Mouse (Mus musculus) liver, embryonic 13.5 days (tissue): ENCODE measurements around the gene Eml4. TPM values are rescaled to one million over a fixed set of nuclear protein-coding genes. Genes with fewer than 3 reads are reported as not detected.

Experiments used
- ATAC-seq: fragments of 200-750 bp; cut with Nextera tagmentation; 2 replicates; pipeline ENCODE4 v1.8.0; 2017; ENCODE audit warnings: low read depth, mild to moderate bottlenecking, moderate number of reproducible peaks, moderate library complexity
- DNase-seq: peaks from one replicate; pipeline ENCODE4 v3.0.0; 2022
- H3K27ac ChIP-seq: fragments of 300-500 bp; sonication (generic); 2 replicates; pipeline ENCODE4 v1.5.1; 2015; ENCODE audit warnings: moderate library complexity, mild to moderate bottlenecking, inconsistent platforms
- H3K27me3 ChIP-seq: fragments of 300-500 bp; sonication (generic); 2 replicates; pipeline ENCODE4 v1.6.1; 2015; ENCODE audit warnings: mild to moderate bottlenecking, inconsistent platforms
- H3K36me3 ChIP-seq: fragments of 300-500 bp; sonication (generic); 2 replicates; pipeline ENCODE4 v1.6.1; 2015; ENCODE audit warnings: mild to moderate bottlenecking, inconsistent platforms
- H3K4me1 ChIP-seq: fragments of 300-500 bp; sonication (generic); replicated peaks from 2 replicates; pipeline ENCODE4 v1.6.1; 2015; ENCODE audit warnings: inconsistent platforms
- H3K4me2 ChIP-seq: fragments of 300-500 bp; sonication (generic); 2 replicates; pipeline ENCODE4 v1.6.1; 2015; ENCODE audit warnings: inconsistent platforms, mild to moderate bottlenecking, moderate library complexity
- H3K4me3 ChIP-seq: fragments of 300-500 bp; sonication (generic); replicated peaks from 2 replicates; pipeline ENCODE4 v1.5.1; 2015; ENCODE audit warnings: mild to moderate bottlenecking, inconsistent platforms
- H3K9ac ChIP-seq: fragments of 300-500 bp; sonication (generic); 2 replicates; pipeline ENCODE4 v1.6.1; 2015; ENCODE audit warnings: mild to moderate bottlenecking, inconsistent platforms
- H3K9me3 ChIP-seq: fragments of 300-500 bp; sonication (generic); replicated peaks from 2 replicates; pipeline ENCODE4 v1.6.1; 2016; ENCODE audit warnings: inconsistent platforms
- WGBS: fragments of 180-500 bp; shearing (Covaris S2); methylation state at CpG from one replicate; pipeline ENCODE4 v1.1.7; 2015; ENCODE audit not compliant: insufficient replicate concordance; 5-methylcytosine and 5-hydroxymethylcytosine counted together
- polyA plus RNA-seq: library from polyadenylated mRNA; unstranded; fragments of >200 nt; fragmentation: Nextera tagmentation; extraction: Ambion mirVana; gene quantifications from 2 replicates; pipeline ENCODE4 v1.2.1, GENCODE M21; 2015

Eml4 gene
- 5.4 and 7.1 TPM in 2 replicates for polyA plus RNA-seq

GRCm38 (mm10) chr17:83350379-83351091 is at the start of gene Eml4:
Gene Eml4, plus strand, starts transcription at chr17:83350931.
- WGBS = 3% methylated on average over 48 of the region's 62 CpGs
- Histone ChIP-seq H3K9me3 (no peaks in the 10 kb centered on the region), H3K9ac (peak within 1 kb of the TSS; percentile 86), H3K4me1 (peaks cover 45% of the 10 kb centered on the region), H3K4me3 (peak within 1 kb of the TSS; percentile 80), H3K36me3 (no peaks in the 10 kb centered on the region), H3K27me3 (peaks cover 14% of the 10 kb centered on the region; the same call in 1 of the 2 replicates), H3K4me2 (peak within 1 kb of the TSS; percentile 95), H3K27ac (peak within 1 kb of the TSS; percentile 66)
- DNase-seq = peak; percentile 85
- ATAC-seq = peak; percentile 94

DNA sequence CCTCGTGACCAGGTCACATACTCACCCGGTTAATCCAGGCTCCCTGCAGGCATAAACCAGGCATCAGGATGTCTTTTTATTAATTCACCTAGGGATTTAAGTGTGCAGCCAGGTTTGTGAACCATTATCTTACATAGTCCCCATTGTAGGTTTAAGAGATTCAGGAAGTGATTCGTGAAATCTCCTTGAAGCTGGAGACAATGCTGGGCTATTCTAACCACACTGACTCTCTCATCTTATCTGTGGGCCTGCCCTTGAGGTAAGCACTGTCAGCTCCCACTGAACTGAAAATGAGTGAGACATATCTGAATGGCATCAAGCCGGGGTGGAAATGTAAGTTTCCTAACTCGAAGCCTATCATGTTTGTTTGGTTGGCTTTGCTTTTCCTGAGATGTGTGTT is 49.3 kb upstream of the Eml4 start:
- Histone ChIP-seq H3K9ac (no peak overlapping the region), H3K4me3 (no peak overlapping the region), H3K4me1 (no peaks in the 10 kb centered on the region), H3K9me3 (no peaks in the 10 kb centered on the region), H3K27ac (no peak overlapping the region), H3K27me3 (no peaks in the 10 kb centered on the region), H3K4me2 (no peak overlapping the region), H3K36me3 (no peaks in the 10 kb centered on the region)
- ATAC-seq (no peak), DNase-seq (no peak)
- WGBS = 35% methylated on average over 5 of the region's 5 CpGs

DNA sequence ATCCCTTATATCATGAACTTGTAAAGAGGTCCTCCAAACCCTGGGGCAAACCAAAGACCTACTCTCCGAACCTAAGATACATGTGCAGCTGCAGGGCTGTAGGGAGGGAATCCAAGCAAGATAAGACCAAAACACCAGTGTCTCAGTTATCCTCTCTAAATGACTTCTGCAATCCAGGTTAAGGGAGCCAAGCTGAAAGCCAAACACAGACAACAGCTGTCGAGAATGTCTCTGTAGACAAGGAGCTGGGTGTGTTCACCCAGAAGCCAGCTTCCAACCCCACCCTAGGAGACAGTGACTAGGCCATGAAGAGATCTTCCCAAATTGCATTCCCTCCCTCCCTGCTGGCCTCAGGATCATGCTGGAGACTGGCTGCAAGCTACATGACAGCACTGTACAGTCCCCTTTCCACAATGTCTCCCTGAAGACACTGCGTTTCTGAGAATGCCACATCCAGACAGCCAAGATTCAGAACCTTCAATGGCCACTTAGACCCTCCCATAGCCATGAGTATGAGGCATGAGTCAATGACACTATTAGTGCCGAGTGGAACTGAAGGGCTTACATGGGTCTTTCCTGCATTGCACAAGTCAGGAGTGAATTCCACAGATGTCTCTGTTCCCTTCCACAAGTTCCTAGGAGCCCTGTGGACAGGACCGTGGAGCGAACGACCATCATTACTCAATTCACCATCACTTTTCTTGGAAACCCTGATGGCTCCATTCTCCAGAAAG is 46.5 kb upstream of the Eml4 start:
- WGBS = 56% methylated on average over 7 of the region's 7 CpGs
- H3K9ac ChIP-seq = no peak overlapping the region
- H3K27ac ChIP-seq = no peak overlapping the region
- peaks cover 19% of the 10 kb centered on the region for H3K4me1 ChIP-seq
- no peak overlapping the region for H3K4me2 ChIP-seq
- no peak for DNase-seq
- no peaks in the 10 kb centered on the region for H3K9me3 ChIP-seq
- no peaks in the 10 kb centered on the region; the same call in 1 of the 2 replicates for H3K27me3 ChIP-seq
- ATAC-seq = no peak
- no peaks in the 10 kb centered on the region for H3K36me3 ChIP-seq
- no peak overlapping the region for H3K4me3 ChIP-seq

DNA sequence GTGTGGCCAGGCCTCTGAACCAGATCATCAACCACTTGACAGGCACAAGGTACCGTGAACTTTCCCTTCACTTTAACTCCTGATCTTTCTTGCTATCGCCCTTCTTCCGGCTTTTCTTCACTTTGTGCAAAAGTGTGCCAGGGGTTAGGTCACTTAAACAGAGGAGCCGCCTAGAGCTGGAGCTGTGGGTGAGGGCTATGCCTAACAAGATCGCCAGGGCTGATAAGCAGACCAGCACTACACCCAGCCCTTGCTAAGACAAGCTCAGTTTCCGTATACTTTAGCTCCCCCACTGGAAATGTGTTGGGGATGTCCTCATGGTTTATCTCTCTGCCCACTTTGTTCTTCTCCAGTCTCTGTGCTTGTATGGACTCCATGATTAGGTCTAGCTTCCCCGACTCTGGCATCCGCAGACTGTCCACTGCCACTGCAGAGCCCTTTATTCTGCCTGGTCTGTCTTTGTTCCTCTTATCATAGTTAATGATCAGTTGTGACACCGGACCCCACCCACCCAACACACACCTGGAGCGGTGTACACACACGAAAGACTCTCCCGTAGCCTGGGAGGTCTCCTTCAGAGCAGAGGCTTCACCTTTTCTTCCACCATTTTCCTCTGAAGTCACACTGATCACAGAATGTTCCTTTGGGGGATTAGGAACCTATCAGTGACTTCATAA is 43.6 kb upstream of the Eml4 start:
- no peak overlapping the region for H3K27ac ChIP-seq
- H3K4me2 ChIP-seq = no peak overlapping the region
- H3K9me3 ChIP-seq = no peaks in the 10 kb centered on the region
- WGBS = 27% methylated on average over 12 of the region's 12 CpGs
- DNase-seq = no peak
- H3K27me3 ChIP-seq = peaks cover 6% of the 10 kb centered on the region
- H3K4me3 ChIP-seq = no peak overlapping the region
- no peaks in the 10 kb centered on the region for H3K36me3 ChIP-seq
- H3K9ac ChIP-seq = no peak overlapping the region
- peak; percentile 63 for ATAC-seq
- H3K4me1 ChIP-seq = peaks cover 19% of the 10 kb centered on the region

- WGBS = 39% methylated on average over 11 of the region's 11 CpGs
- H3K4me2 ChIP-seq = no peak overlapping the region
Measured at GRCm38 (mm10) chr17:83307641-83308296, 43.0 kb upstream of the Eml4 start.

GRCm38 (mm10) chr17:83308451-83308850 is 42.3 kb upstream of the Eml4 start:
- Histone ChIP-seq H3K9ac (no peak overlapping the region), H3K4me2 (no peak overlapping the region), H3K27ac (no peak overlapping the region), H3K27me3 (peaks cover 17% of the 10 kb centered on the region), H3K4me3 (no peak overlapping the region), H3K36me3 (no peaks in the 10 kb centered on the region), H3K9me3 (no peaks in the 10 kb centered on the region), H3K4me1 (peaks cover 26% of the 10 kb centered on the region)
- ATAC-seq (no peak), DNase-seq (no peak)
- WGBS = 49% methylated on average over 4 of the region's 4 CpGs

More at GRCm38 (mm10) chr17:83307641-83308296, 43.0 kb upstream of the Eml4 start:
- DNase-seq (no peak), ATAC-seq (0 out of 2 replicates have a peak, but pooled peaks have one; percentile 20)
- no peak overlapping the region for H3K4me3 ChIP-seq
- no peaks in the 10 kb centered on the region for H3K9me3 ChIP-seq
- H3K9ac ChIP-seq = no peak overlapping the region
- H3K36me3 ChIP-seq = no peaks in the 10 kb centered on the region
- peaks cover 12% of the 10 kb centered on the region for H3K27me3 ChIP-seq
- H3K4me1 ChIP-seq = peaks cover 26% of the 10 kb centered on the region
- H3K27ac ChIP-seq = no peak overlapping the region

DNA sequence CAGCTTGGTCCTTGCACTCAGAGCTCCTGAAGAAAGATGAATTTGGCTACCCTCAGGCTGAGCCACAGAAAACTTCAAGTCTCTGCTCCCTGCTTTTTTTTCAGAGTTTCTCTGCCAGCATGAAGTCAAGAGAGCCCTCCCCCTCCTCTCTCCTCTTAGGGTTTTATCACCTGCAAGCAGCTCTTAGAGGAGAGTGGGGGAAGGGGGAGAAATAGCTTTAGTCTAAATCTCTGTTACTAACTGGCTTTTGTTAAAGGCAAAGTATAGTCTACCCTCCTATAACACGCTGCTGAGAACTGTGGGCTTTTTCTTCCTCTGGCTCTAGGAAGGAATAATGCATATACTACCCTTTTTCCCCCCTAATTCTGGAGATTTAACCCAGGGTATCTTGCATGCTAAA is 41.5 kb upstream of the Eml4 start:
- Histone ChIP-seq H3K27me3 (peaks cover 17% of the 10 kb centered on the region), H3K9me3 (no peaks in the 10 kb centered on the region), H3K4me2 (no peak overlapping the region), H3K27ac (no peak overlapping the region), H3K36me3 (no peaks in the 10 kb centered on the region), H3K4me1 (peaks cover 26% of the 10 kb centered on the region), H3K4me3 (no peak overlapping the region), H3K9ac (no peak overlapping the region)
- ATAC-seq (no peak), DNase-seq (no peak)
- WGBS = 25% methylated on average over 1 of the region's 1 CpGs

GRCm38 (mm10) chr17:83311806-83312205 is 38.9 kb upstream of the Eml4 start:
- ATAC-seq = no peak
- no peak for DNase-seq
- WGBS = 61% methylated on average over 5 of the region's 5 CpGs
- Histone ChIP-seq H3K36me3 (no peaks in the 10 kb centered on the region), H3K4me1 (peaks cover 32% of the 10 kb centered on the region), H3K9me3 (no peaks in the 10 kb centered on the region), H3K4me2 (no peak overlapping the region), H3K27me3 (peaks cover 17% of the 10 kb centered on the region), H3K4me3 (no peak overlapping the region), H3K9ac (no peak overlapping the region), H3K27ac (no peak overlapping the region)

DNA sequence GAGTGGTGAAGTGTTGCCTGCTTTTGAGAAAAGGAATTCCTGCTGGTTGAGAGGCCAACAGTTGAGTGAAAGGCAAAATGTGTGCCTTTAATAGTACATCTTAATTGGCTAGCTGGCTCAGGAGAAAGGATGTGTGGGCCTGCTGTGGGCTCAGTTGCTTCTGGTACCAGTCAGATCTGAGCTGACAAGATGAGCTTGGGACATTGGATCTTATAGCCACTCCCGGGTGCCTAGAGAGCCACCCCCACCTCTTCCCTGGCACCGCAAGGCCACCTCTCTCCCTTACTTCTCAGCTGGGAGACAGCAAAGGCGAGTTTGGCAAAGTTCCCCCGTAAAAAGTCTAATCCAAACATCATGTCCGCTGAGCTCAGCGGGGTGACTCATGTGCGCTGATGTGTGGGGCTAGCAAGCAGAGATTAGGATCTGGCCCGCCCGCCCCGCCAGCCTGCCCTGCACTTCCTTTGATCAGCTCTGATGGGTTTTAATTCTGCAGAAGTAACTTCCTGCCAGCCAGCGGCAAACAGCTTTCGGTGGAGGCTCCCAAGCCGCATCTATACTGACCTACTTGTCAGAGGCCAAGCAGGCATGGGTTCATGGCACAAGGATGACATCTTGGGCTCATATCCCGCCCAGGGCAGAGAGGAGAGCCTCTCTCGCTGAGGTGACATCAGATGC is 38.4 kb upstream of the Eml4 start:
- ATAC-seq = 0 out of 2 replicates have a peak, but pooled peaks have one; percentile 26
- WGBS = 1% methylated on average over 15 of the region's 15 CpGs
- H3K4me2 ChIP-seq = peak overlapping the region; percentile 29
- no peaks in the 10 kb centered on the region for H3K36me3 ChIP-seq
- H3K27me3 ChIP-seq = peaks cover 17% of the 10 kb centered on the region
- no peaks in the 10 kb centered on the region for H3K9me3 ChIP-seq
- no peak for DNase-seq
- H3K4me3 ChIP-seq = no peak overlapping the region
- H3K27ac ChIP-seq = no peak overlapping the region
- peaks cover 26% of the 10 kb centered on the region for H3K4me1 ChIP-seq
- H3K9ac ChIP-seq = no peak overlapping the region

GRCm38 (mm10) chr17:83313046-83313689 is 37.6 kb upstream of the Eml4 start:
- Histone ChIP-seq H3K9me3 (no peaks in the 10 kb centered on the region), H3K4me2 (no peak overlapping the region), H3K36me3 (no peaks in the 10 kb centered on the region), H3K9ac (no peak overlapping the region), H3K27me3 (peaks cover 17% of the 10 kb centered on the region), H3K27ac (no peak overlapping the region), H3K4me1 (peaks cover 20% of the 10 kb centered on the region), H3K4me3 (no peak overlapping the region)
- DNase-seq = no peak
- no peak for ATAC-seq
- whole genome bisulfite sequencing = 29% methylated on average over 8 of the region's 8 CpGs
